Mouse (Mus musculus): ENCODE data around the gene Lcmt1. TPM values are rescaled to one million over a fixed set of nuclear protein-coding genes. Genes with fewer than 3 reads are reported as not detected.

Gene Lcmt1
- total RNA-seq (2021), result 10 to 100 TPM; 19.3 to 24.8 TPM

- intact Hi-C loops (cut with DNase I), result loop anchor here (5.0 kb wide), 2 partner anchors 38 to 73 kb away; no protein-coding TSS in a partner anchor
- peak; percentile 93 to 97 for DNase-seq
Measured at GRCm38 (mm10) chr7:123369759-123370481, at the start of gene Lcmt1, which contains the start of gene Arhgap17. Gene Lcmt1, plus strand, starts transcription at chr7:123369784. Gene Arhgap17, minus strand, starts transcription at chr7:123369915.

GRCm38 (mm10) chr7:123322452-123323121 is 47.0 kb upstream of the Lcmt1 start:
- intact Hi-C loops (cut with DNase I), result no loop called here
- no peak for DNase-seq

GRCm38 (mm10) chr7:123323388-123323787 is 46.2 kb upstream of the Lcmt1 start:
- intact Hi-C loops (cut with DNase I), result no loop called here
- DNase-seq, result peak; percentile 44 to 51

- intact Hi-C loops (cut with DNase I), result no loop called here
- DNase-seq, result no peak
Measured at GRCm38 (mm10) chr7:123324105-123324504, 45.5 kb upstream of the Lcmt1 start.

- intact Hi-C loops (cut with DNase I), result no loop called here
- no peak for DNase-seq
Measured at GRCm38 (mm10) chr7:123326062-123326461, 43.5 kb upstream of the Lcmt1 start.

GRCm38 (mm10) chr7:123326901-123327300 is 42.7 kb upstream of the Lcmt1 start:
- no peak for DNase-seq
- intact Hi-C loops (cut with DNase I), result no loop called here

- DNase-seq, result no peak
- intact Hi-C loops (cut with DNase I), result no loop called here
Measured at GRCm38 (mm10) chr7:123327909-123328308, 41.7 kb upstream of the Lcmt1 start.

GRCm38 (mm10) chr7:123330506-123330905 is 39.1 kb upstream of the Lcmt1 start:
- intact Hi-C loops (cut with DNase I), result loop anchor here (5.0 kb wide), 1 partner anchor 37 kb away; the partner anchor contains the start of genes Arhgap17 and Lcmt1
- DNase-seq, result no peak

GRCm38 (mm10) chr7:123336322-123336721 is 33.3 kb upstream of the Lcmt1 start:
- no peak for DNase-seq
- intact Hi-C loops (cut with DNase I), result no loop called here

- intact Hi-C loops (cut with DNase I), result no loop called here
- no peak for DNase-seq
Measured at GRCm38 (mm10) chr7:123338351-123338750, 31.2 kb upstream of the Lcmt1 start.

- DNase-seq, result peak; percentile 45 to 53
- intact Hi-C loops (cut with DNase I), result loop anchor here (2.0 to 5.0 kb wide), 2 partner anchors 23 to 35 kb away; no protein-coding TSS in a partner anchor
Measured at GRCm38 (mm10) chr7:123341896-123342295, 27.7 kb upstream of the Lcmt1 start.

GRCm38 (mm10) chr7:123344079-123344780 is 25.4 kb upstream of the Lcmt1 start:
- DNase-seq, result no peak
- intact Hi-C loops (cut with DNase I), result loop anchor here (5.0 kb wide), 1 partner anchor 33 kb away; no protein-coding TSS in a partner anchor

- intact Hi-C loops (cut with DNase I), result no loop called here
- no peak for DNase-seq
Measured at GRCm38 (mm10) chr7:123345041-123345544, 24.5 kb upstream of the Lcmt1 start.

- no peak for DNase-seq
- intact Hi-C loops (cut with DNase I), result no loop called here
Measured at GRCm38 (mm10) chr7:123346631-123347290, 22.8 kb upstream of the Lcmt1 start.

GRCm38 (mm10) chr7:123349813-123350212 is 19.8 kb upstream of the Lcmt1 start:
- intact Hi-C loops (cut with DNase I), result no loop called here
- DNase-seq, result no peak

- DNase-seq, result no peak
- intact Hi-C loops (cut with DNase I), result no loop called here
Measured at GRCm38 (mm10) chr7:123350243-123350642, 19.3 kb upstream of the Lcmt1 start.

GRCm38 (mm10) chr7:123353081-123353480 is 16.5 kb upstream of the Lcmt1 start:
- DNase-seq, result no peak
- intact Hi-C loops (cut with DNase I), result no loop called here

- no peak for DNase-seq
- intact Hi-C loops (cut with DNase I), result no loop called here
Measured at GRCm38 (mm10) chr7:123353879-123354278, 15.7 kb upstream of the Lcmt1 start.

GRCm38 (mm10) chr7:123354392-123354791 is 15.2 kb upstream of the Lcmt1 start:
- intact Hi-C loops (cut with DNase I), result no loop called here
- DNase-seq, result no peak

GRCm38 (mm10) chr7:123354851-123355250 is 14.7 kb upstream of the Lcmt1 start:
- intact Hi-C loops (cut with DNase I), result no loop called here
- no peak for DNase-seq

Measured in heart, postnatal 36 days (tissue).